Mouse (Mus musculus) T-helper 1 cell (primary cell): ENCODE measurements around the gene Blcap.

Experiments
- in situ Hi-C: fragments of 300-600 bp; cut with MboI, MseI; formaldehyde crosslinking; loops from one replicate; pipeline ENCODE4 v1.15.1; 2025; ENCODE audit warnings: high pct_unique_total_duplicates

Gene Blcap

DNA sequence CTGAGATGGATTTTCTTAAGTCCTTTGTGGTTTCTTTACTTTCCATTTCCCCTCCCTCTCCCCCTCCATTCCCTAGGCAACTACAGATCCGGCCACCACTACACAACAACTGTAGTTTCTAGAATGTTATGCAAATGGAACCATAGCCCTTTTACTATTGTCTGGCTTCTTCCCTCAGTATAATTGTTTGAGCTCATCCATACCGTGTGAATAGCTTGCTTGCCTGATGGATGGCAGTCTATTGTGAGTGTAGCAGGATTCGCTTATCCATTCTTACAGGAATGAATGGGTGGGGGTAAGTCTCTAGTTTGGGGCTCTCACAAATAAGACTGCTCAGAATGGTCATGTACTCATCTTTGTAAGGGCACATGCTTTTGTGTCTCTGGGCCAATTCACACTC is 48.5 kb downstream of the Blcap start:
- in situ Hi-C loops, result no loop called here

DNA sequence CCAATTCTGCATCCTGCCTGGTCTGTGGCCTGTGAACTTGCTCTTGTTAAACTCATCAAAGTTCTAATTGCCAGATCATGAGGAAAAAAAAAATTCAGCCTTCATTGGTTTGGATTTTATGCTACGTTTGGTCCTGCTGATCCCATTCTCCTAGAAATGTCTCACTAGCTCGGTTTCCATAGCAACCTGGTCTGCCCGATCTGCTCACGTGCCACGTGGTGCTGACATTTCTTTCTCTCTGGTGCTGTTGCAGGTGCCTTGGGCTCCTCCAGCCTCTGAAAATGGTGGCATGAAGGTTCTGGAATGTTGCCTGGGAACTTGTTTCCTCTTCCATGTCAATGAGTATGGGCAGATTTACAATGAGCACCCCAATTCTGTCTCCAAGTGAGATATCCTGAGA is 50.6 kb downstream of the Blcap start:
- in situ Hi-C loops, result no loop called here

DNA sequence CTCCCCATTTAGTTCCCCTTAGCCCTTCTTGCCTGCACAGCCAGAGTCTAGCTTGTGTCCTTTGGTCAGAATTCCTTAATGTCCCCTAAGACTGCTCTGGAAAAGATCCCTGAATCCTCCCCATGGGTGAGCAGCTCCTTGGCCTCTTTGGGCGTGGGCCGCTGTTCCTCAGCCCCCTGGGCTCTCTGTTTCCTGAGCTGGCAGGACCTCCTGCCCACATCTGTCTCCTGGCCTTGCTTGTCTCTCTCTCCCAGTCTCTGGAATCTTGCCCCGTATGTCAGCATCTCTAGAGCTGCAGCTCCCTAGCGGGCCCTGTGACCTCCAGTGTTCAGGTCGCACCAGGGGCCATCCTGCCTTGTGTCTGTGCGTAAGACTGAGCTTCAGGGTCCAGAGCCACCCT is 51.6 kb downstream of the Blcap start:
- in situ Hi-C loops, result no loop called here

DNA sequence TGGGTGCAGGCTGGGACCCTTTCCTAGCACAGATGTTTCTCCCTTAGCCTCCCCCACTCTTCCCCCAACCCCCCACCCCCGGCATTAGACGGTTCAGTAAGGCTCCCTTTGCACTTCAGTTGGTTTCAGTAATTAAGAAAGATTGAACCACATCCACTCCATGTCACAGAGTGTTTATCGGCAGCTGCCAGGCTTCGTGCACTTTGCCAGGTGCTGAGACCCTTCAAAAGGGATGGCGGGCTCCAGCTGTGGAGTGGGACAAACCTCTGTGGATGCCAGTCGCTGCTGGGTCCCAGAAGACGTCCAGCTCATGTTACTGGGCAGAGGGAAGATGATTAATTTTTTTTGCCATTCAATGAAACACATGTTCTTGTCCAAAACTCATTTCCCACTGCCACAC is 52.6 kb downstream of the Blcap start:
- in situ Hi-C loops, result no loop called here

DNA sequence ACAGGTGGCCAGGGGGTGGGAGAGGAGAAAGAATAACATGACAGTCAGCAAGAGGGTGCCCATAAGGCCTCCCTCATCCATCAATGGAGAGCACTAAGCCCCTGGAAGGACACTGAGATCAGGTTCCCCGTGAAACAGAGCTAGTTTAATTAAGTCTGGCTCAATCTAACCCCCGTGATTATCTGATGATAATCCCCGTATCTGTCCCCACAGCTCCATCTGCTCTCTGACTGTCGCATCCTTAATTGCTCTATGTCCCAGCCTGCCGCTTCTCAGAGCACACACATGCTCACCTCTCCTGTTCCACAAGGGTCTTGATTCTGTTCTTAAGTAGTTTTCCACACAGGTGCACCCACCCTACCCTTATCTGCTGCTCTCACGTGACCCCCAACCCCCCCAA is 53.5 kb downstream of the Blcap start:
- in situ Hi-C loops, result no loop called here

DNA sequence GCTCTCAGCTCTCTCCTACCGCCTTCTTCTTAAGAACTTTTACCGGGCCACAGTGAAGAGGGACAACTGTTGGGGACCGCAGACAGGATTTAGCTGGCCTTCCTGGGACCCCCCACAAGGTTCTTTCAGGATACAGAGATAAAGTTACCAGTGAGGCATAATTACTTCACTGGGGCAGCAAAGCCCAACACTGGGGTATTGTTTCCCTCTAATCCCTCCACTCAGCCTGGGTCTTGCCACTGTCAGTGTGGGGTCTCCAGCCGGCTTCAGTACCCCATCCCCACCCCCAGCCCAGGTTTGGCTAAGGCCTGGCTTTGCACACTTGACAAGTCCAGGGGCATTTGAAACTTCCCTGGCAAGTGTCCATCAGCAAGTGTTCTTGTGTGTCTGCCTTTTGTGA is 56.7 kb downstream of the Blcap start:
- in situ Hi-C loops, result no loop called here

DNA sequence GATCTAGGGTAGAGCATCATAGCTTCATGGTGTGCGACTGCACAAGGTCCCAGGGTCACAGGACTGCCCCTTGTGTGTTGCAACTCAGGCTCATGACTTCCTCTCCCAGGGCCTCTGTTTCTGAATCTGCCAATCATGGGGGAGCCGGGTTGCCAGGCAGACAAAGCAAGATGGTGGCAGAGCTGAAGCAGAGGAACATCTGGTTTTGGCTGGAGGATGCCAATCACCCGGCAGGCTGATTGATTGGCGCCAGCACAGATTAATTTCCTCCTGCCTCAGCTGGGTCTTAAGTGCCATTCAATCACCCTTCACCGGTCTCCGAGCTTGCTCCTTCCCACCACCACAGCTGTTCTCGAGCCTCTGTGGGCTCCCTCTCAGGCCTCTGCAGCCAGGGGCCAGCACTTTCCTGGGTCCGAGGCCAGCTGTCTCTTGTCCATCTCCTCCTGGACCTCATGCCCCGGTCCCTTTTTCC is 57.3 kb downstream of the Blcap start:
- in situ Hi-C loops, result no loop called here

DNA sequence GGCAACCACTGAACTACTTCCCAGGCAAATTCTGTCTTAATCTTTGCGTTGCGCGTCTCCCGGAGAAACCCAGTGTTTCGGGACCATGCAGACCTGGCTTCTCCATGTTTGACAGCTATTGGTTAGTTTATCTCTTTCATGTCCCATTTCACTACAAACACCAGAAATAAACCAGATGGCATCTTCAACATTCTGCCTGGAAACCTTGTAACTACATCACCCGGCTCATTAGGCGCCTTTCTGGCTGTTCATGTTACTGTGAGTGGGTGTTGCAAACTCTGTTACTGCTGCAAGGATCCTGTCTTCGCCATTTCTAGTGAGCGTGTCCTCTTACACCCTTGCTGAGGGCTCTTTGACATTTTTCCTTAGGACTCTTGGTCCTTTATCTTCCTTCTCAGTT is 58.2 kb downstream of the Blcap start:
- in situ Hi-C loops, result no loop called here

DNA sequence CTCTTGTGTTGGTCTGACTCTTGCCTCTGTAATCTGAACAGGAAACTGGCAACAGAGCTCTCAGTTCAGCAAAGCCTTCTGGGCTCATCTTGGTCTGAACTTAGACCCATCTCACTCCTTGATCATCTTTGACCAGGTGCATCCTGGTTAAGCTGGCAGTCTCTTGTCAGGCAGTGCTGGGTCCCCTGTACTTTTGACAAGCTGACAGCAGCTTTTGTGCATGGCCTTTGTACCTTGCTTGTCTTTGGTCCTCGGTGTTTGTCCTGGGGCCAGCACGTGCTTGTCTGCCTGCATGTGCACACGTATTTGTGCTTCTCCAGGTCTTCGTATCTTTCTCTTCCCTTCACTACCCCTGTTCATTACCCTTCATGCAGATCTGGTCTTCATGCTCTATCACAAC is 61.0 kb downstream of the Blcap start:
- in situ Hi-C loops, result no loop called here

DNA sequence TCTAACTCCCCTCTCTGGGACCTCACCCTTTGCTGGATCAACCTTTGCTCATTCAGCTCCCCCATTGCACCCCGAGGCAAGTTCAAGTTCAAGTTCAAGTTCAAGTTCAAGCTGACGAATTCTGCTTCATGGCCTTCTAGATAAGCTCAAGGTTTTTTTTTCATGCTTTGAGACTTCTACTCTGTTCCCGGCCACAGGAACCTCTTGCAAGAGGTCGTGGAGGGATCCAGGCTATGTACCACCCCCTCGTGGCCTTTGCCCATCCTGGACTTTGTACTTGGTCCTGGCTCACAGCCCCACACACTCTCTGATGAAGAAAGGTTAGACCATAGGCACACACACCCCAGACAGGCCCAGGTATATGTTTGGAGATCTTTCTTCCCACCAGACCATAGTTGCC is 61.9 kb downstream of the Blcap start:
- in situ Hi-C loops, result no loop called here

DNA sequence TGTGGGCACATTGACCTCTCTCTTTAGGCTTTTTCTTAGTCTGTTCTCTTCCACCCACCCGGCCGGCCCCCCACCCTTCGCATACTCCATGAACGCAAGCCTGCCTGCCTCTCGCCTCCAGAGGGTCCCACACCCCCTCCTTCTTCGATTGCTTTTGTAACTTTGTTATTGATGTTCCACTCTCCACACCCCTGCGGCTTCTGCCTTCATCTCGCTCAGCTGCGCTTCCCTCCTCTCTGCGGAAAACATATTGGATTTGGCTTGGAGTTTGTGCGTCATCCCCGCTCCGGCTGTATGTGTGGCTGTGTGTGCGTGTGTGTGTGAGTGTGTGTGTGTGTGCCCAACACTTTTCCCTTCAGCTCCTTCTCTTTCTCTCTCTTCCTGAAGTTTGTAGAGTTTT is 64.3 kb downstream of the Blcap start:
- in situ Hi-C loops, result no loop called here
